Mouse (Mus musculus) kidney, embryonic 16.5 days (tissue): ENCODE data around the gene Car5a. TPM values are rescaled to one million over a fixed set of nuclear protein-coding genes. Genes with fewer than 3 reads are reported as not detected.

ENCODE experiments used
- ATAC-seq: fragments of 200-750 bp; cut with Nextera tagmentation; 2 replicates; pipeline ENCODE4 v1.8.0; 2017; ENCODE audit warnings: moderate TSS enrichment; ENCODE audit not compliant: low FRiP score, low TSS enrichment
- H3K27ac ChIP-seq: fragments of 300-500 bp; sonication (generic); 2 replicates; pipeline ENCODE4 v1.5.1; 2014; ENCODE audit warnings: low read length
- H3K27me3 ChIP-seq: fragments of 300-500 bp; sonication (generic); 2 replicates; pipeline ENCODE4 v1.6.1; 2014; ENCODE audit warnings: low read length, control low read depth, mixed read lengths; ENCODE audit not compliant: insufficient read depth
- H3K36me3 ChIP-seq: fragments of 300-500 bp; sonication (generic); 2 replicates; pipeline ENCODE4 v1.6.1; 2014; ENCODE audit warnings: low read length, control low read depth, mixed read lengths; ENCODE audit not compliant: insufficient read depth
- H3K4me1 ChIP-seq: fragments of 300-500 bp; sonication (generic); 2 replicates; pipeline ENCODE4 v1.6.1; 2014; ENCODE audit warnings: low read length, control low read depth, mixed read lengths; ENCODE audit not compliant: insufficient read depth
- H3K4me2 ChIP-seq: fragments of 300-500 bp; sonication (generic); replicated peaks from 2 replicates; pipeline ENCODE4 v1.6.1; 2014; ENCODE audit warnings: low read depth, low read length
- H3K4me3 ChIP-seq: fragments of 300-500 bp; sonication (generic); 2 replicates; pipeline ENCODE4 v1.5.1; 2014; ENCODE audit warnings: mild to moderate bottlenecking, low read length
- H3K9ac ChIP-seq: fragments of 300-500 bp; sonication (generic); replicated peaks from 2 replicates; pipeline ENCODE4 v1.6.1; 2014; ENCODE audit warnings: low read length
- H3K9me3 ChIP-seq: fragments of 300-500 bp; sonication (generic); 2 replicates; pipeline ENCODE4 v1.6.1; 2016; ENCODE audit warnings: low read length, control low read depth
- WGBS: fragments of 180-500 bp; shearing (Covaris S2); extraction: QIAGEN DNeasy Blood & Tissue Kit; methylation state at CpG from one replicate; pipeline ENCODE4 v1.1.7; 2014; 5-methylcytosine and 5-hydroxymethylcytosine counted together
- polyA plus RNA-seq: library from polyadenylated mRNA; unstranded; fragments of >200 nt; fragmentation: Nextera tagmentation; extraction: Ambion mirVana; gene quantifications from 2 replicates; pipeline ENCODE4 v1.2.1, GENCODE M21; 2015

The Car5a gene
- polyA plus RNA-seq, 1 experiment from 2014 or later, result not detected

DNA sequence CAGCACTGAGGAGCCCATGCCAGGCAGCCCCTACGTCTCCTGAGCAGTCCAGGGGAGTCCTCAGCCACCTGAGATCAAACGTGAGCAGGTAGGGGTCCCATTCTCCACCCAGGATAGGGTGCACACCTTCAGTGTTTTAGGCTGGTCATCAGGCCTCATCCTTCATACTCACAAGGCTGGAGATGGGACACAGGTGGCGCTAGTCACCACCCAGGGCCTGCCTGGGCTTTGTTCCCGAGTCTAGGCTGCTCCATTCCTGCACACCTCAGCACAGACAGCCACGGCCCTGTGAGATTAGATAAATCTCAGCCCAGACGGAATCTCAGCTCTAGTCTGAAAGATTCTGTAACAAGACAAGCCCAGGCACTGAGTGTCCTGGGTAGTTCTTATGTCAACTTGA is 40.7 kb downstream of the Car5a start:
- WGBS, result 65% methylated on average over 6 of the region's 6 CpGs
- H3K4me1 ChIP-seq, result peaks cover 58% of the 10 kb centered on the region
- no peak overlapping the region for H3K4me2 ChIP-seq

DNA sequence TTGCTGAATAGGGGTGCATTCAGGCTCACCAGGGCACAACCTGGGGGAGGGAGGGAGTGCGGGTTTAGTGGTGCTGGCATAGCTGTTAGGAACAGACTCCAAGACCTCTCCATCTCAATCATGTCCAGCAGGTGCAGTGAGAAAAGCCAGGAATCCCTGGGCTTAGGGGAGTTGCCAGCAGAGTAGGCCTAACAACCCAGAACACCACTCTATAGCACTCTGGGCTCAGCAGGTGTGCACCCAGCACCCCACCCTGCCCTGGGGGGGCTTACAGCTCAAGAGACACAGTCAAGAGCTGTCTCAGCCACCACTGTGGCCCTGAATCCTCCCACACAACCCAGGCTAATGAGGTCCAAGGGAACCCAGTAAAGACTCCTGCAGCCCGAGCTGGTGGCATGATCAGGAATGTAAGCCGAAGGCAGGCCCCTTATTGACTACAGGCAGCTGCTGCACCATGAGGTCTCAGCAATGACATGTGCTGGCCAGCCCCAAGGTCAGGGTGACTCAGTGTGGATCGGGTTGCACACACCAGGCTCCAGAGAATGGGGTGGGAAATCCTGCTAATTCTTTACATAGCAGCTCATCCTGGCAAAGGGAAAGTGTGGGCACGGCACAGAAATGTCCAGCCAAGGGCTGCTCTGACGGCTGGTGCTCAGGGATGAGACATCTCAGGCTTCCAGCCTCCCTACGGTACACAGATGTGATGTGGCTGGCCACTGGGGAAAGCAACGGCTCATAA is 43.0 kb downstream of the Car5a start:
- Histone ChIP-seq H3K4me3 (no peak overlapping the region), H3K4me1 (peaks cover 68% of the 10 kb centered on the region), H3K36me3 (no peaks in the 10 kb centered on the region), H3K4me2 (no peak overlapping the region), H3K27ac (peak overlapping the region; percentile 75), H3K9ac (no peak overlapping the region), H3K9me3 (no peaks in the 10 kb centered on the region), H3K27me3 (no peaks in the 10 kb centered on the region)
- WGBS, result 22% methylated on average over 8 of the region's 8 CpGs
- no peak for ATAC-seq

More for the DNA sequence above, 40.7 kb downstream of the Car5a start:
- no peaks in the 10 kb centered on the region for H3K36me3 ChIP-seq
- ATAC-seq, result no peak
- H3K4me3 ChIP-seq, result no peak overlapping the region
- 0 out of 2 replicates have a peak overlapping the region, but pooled peaks have one; percentile 9 for H3K9ac ChIP-seq
- no peaks in the 10 kb centered on the region for H3K9me3 ChIP-seq
- H3K27me3 ChIP-seq, result no peaks in the 10 kb centered on the region
- H3K27ac ChIP-seq, result no peak overlapping the region

DNA sequence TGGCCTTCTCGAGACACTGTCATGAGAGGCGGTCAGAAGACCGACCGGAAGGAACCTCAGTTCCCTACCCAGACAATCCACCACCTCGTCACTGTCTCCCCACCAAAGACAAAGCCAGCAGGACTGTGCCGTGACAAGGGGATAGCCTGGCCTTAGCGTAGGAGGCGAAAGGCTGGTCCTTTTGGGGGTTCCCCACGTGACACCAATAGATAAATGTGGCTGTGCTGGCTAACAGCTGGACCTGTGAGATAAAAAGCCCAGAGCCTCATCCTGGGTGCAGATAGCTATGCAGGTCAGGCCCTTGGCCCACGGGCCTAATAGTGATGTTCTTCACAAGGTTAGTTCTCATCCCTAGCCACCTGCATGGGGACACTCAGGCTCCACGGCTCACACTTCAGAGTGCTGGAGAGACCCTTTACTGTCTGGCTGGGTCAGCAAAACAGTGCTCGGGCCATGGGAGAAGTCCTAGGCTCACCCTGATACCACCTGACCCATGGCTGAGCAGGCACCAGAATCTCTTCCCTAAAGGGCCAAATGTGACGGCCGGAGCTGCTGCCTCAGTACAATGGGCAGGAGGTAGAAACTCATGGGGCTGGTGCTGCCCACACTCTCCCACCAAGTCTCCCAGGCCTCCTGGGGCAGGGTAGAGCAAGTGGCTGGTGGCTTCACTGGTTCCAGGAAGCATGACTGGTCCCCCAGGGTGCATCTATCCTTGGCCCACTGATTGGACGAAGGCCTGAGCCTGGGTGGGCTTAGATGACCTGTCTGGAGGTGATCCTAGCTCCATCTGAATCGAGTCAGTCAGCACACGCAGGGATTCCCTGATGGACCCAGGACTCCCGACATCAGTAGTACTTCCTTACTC is 45.3 kb downstream of the Car5a start:
- Histone ChIP-seq H3K27ac (peak overlapping the region; percentile 94), H3K36me3 (0 out of 2 replicates have a peak, but pooled peaks cover 4% of the 10 kb centered on the region), H3K27me3 (no peaks in the 10 kb centered on the region), H3K4me3 (no peak overlapping the region), H3K9me3 (no peaks in the 10 kb centered on the region), H3K4me2 (no peak overlapping the region), H3K9ac (peak overlapping the region; percentile 42), H3K4me1 (peaks cover 59% of the 10 kb centered on the region)
- WGBS, result 80% methylated on average over 18 of the region's 18 CpGs
- no peak for ATAC-seq

DNA sequence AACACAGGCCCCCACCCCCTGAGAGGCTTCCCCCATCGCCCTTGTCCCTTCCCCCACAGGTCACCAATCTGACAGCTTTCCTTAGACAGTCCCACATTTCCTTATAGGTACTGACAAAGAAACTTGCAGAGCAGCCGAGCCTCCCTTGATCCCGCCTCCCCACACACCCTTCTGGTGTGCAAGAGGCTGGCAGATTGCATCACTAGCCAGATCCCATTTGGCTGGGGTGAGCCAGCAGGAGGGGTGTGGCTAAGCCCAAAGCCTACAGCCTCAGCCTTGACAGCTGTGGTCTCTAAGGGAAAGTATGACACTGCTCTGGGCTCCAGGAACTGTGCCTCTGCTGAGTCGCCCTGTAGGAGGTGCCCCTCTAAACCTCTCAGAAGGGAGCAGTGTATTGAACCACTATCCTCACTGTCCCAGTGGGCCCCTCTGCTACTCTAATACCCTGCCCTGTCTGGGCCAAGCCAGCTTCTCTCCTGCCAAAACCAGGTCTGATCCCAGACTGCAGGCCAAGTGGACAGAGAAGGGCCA is 46.2 kb downstream of the Car5a start:
- peak overlapping the region; percentile 39 for H3K4me2 ChIP-seq
- H3K27me3 ChIP-seq, result no peaks in the 10 kb centered on the region
- H3K9me3 ChIP-seq, result no peaks in the 10 kb centered on the region
- 0 out of 2 replicates have a peak, but pooled peaks cover 4% of the 10 kb centered on the region for H3K36me3 ChIP-seq
- peak overlapping the region; percentile 42 for H3K9ac ChIP-seq
- WGBS, result 4% methylated on average over 4 of the region's 4 CpGs
- peak; percentile 81 for ATAC-seq
- H3K4me1 ChIP-seq, result peaks cover 59% of the 10 kb centered on the region
- H3K4me3 ChIP-seq, result 0 out of 2 replicates have a peak overlapping the region, but pooled peaks have one; percentile 5
- peak overlapping the region; percentile 94 for H3K27ac ChIP-seq

DNA sequence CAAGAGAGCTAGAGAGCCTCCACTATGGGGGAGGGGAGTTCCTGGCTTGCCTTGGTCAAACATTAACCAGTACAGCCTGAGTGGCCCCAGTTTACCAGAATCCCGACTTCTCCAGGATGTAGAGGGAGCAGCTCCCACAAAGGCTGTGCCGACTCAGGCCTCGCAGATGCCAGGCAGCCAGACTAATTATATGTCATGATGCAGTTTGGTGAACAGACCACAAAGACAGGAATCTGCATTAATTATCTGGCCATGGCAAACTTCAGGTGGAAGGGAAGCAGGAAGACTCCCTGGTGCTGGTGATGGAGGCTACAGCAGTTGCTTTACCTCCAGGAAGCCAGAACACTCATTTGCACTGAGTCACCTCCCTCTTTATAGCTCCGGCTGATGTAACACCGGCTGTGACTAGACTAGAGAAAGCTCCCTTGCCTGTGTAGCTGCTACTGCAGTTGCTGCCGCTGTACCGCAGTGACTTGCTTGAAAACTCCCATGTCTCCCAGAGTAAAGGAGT is 46.8 kb downstream of the Car5a start:
- H3K27me3 ChIP-seq, result no peaks in the 10 kb centered on the region
- peak overlapping the region; percentile 39 for H3K4me2 ChIP-seq
- peak overlapping the region; percentile 94 for H3K27ac ChIP-seq
- WGBS, result 8% methylated on average over 7 of the region's 7 CpGs
- H3K4me1 ChIP-seq, result peaks cover 58% of the 10 kb centered on the region
- H3K36me3 ChIP-seq, result 0 out of 2 replicates have a peak, but pooled peaks cover 4% of the 10 kb centered on the region
- H3K9ac ChIP-seq, result peak overlapping the region; percentile 42
- H3K4me3 ChIP-seq, result 0 out of 2 replicates have a peak overlapping the region, but pooled peaks have one; percentile 5
- no peaks in the 10 kb centered on the region for H3K9me3 ChIP-seq
- ATAC-seq, result peak; percentile 55

DNA sequence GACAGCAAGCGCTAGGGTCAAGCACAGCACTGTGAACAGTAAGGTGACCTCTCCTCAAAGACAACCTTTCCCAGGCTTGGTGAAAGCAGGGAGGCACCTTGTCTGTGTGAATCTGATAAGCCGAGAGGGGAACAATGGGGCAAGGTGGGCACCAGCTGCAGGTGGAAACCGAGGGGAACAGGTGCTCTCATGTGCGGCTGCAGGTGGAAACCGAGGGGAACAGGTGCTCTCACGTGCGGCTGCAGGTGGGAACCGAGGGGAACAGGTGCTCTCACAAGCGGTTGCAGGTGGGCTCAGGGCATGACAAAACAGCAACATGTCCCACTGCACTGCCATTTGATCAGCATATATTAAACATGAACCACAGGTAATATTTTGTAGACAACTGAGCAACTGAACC is 47.5 kb downstream of the Car5a start:
- Histone ChIP-seq H3K27me3 (no peaks in the 10 kb centered on the region), H3K9ac (no peak overlapping the region), H3K27ac (peak overlapping the region; percentile 94), H3K4me2 (peak overlapping the region; percentile 39; the same call in 1 of the 2 replicates), H3K9me3 (no peaks in the 10 kb centered on the region), H3K4me3 (no peak overlapping the region), H3K4me1 (peaks cover 50% of the 10 kb centered on the region), H3K36me3 (0 out of 2 replicates have a peak, but pooled peaks cover 4% of the 10 kb centered on the region)
- ATAC-seq, result peak; percentile 8; the same call in 1 of the 2 replicates
- WGBS, result 48% methylated on average over 9 of the region's 9 CpGs

DNA sequence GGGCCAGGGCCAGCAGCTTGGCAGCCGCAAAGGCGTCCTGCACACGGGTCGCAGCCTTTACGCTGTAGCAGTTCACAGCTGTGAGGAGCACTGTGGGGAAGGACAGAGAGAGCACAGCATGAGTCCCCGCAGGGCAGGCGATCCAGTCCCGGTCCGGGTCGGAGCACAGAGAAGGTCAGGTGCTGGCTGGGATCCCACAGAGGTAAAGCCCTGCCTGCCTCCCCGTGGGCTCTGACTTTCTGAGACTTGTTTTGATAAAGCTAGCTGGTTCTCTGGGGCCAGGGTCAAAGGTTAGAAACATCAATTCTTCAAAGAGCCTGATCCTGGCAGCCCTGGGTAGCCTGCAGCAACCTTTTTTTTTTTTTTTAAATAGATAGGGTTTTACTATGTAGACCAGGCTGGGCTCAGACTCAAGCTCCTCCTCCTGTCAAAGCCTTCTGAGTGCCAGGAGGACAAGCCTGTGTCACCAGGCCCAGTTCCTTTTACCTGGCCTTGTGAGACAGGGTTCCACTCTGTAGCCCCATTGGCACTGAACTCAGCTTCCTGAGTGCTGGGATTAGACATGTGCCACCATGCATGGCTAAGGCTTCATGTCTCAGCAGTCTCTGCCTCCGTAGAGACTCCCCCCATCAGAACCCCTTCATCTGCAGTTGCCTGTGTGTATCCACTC is 48.1 kb downstream of the Car5a start:
- H3K27ac ChIP-seq, result peak overlapping the region; percentile 94
- peak; percentile 6; the same call in 1 of the 2 replicates for ATAC-seq
- H3K36me3 ChIP-seq, result 0 out of 2 replicates have a peak, but pooled peaks cover 4% of the 10 kb centered on the region
- WGBS, result 39% methylated on average over 12 of the region's 12 CpGs
- H3K9ac ChIP-seq, result peak overlapping the region; percentile 40; the same call in 1 of the 2 replicates
- no peak overlapping the region for H3K4me2 ChIP-seq
- peaks cover 44% of the 10 kb centered on the region for H3K4me1 ChIP-seq
- H3K4me3 ChIP-seq, result no peak overlapping the region
- H3K9me3 ChIP-seq, result no peaks in the 10 kb centered on the region
- H3K27me3 ChIP-seq, result no peaks in the 10 kb centered on the region

DNA sequence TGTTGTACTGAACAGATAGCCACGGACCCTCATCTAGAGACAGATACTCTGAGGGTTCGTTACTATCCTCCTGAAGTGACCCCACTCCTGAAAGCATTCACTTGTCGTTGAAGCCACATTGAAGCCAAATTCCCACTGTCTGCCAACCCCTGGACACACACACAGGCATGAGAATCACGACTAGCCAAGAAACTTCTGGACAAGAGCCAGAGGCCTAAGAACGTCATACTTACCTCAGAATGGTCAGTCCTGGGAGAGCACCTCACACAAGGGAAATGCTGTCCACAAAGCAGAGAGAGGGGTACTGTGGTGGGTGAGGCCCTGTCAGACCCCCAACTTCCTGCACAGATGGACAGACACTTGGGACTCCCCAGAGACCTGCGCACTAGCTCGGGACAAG is 48.8 kb downstream of the Car5a start:
- peak overlapping the region; percentile 94; the same call in 1 of the 2 replicates for H3K27ac ChIP-seq
- no peak overlapping the region; the same call in 1 of the 2 replicates for H3K9ac ChIP-seq
- H3K4me1 ChIP-seq, result peaks cover 41% of the 10 kb centered on the region

DNA sequence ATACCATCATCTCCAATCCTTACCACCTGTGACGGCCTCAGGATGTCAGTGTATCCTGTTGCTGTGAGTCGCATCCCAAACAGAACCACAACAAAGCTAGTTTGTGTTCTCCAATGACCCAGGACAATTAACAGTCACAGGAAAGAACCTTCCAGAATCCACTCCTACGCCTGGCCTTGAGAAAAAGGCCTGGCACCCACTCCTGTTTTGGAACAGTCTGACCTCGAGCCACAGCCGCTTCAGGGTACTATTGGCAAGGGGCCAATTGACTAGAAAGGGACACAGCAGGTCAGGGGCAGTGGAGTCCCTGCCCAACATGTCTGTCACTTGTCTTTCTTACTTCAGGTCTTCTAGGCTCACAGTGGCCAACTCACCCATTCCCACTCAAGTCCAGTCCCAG is 51.8 kb downstream of the Car5a start:
- H3K4me1 ChIP-seq, result peaks cover 21% of the 10 kb centered on the region
- no peak overlapping the region for H3K4me2 ChIP-seq
- no peaks in the 10 kb centered on the region for H3K27me3 ChIP-seq
- WGBS, result 77% methylated on average over 5 of the region's 5 CpGs
- no peak overlapping the region for H3K9ac ChIP-seq
- peaks cover 8% of the 10 kb centered on the region; the same call in 1 of the 2 replicates for H3K36me3 ChIP-seq
- no peak overlapping the region for H3K27ac ChIP-seq
- no peak for ATAC-seq
- H3K9me3 ChIP-seq, result no peaks in the 10 kb centered on the region
- no peak overlapping the region for H3K4me3 ChIP-seq

More for the DNA sequence above, 48.8 kb downstream of the Car5a start:
- ATAC-seq, result no peak
- no peaks in the 10 kb centered on the region for H3K27me3 ChIP-seq
- no peak overlapping the region for H3K4me3 ChIP-seq
- 75% methylated on average over 7 of the region's 7 CpGs for WGBS
- H3K9me3 ChIP-seq, result no peaks in the 10 kb centered on the region
- no peak overlapping the region for H3K4me2 ChIP-seq
- 0 out of 2 replicates have a peak, but pooled peaks cover 4% of the 10 kb centered on the region for H3K36me3 ChIP-seq
